Mouse (Mus musculus) natural killer cell, adult 2 months (primary cell): ENCODE data around the gene Artn.

Experiments
- DNase-seq, 2 experiments: peaks; one replicate each; pipeline ENCODE4 v3.0.0; 2022; ENCODE audit warnings: low spot score in 2 of 2

Gene Artn

GRCm38 (mm10) chr4:117929391-117929881, at the start of gene Artn:
Artn (minus strand) TSS chr4:117929763.
- no peak for DNase-seq

GRCm38 (mm10) chr4:117979181-117979580, 49.6 kb upstream of the Artn start:
- DNase-seq, result no peak

- no peak for DNase-seq
Measured at GRCm38 (mm10) chr4:117978282-117978681, 48.7 kb upstream of the Artn start.

GRCm38 (mm10) chr4:117977841-117978240, 48.3 kb upstream of the Artn start:
- DNase-seq, result no peak

- DNase-seq, result no peak
Measured at GRCm38 (mm10) chr4:117977371-117977770, 47.8 kb upstream of the Artn start.

- no peak for DNase-seq
Measured at GRCm38 (mm10) chr4:117975820-117976219, 46.3 kb upstream of the Artn start.

- DNase-seq, result no peak
Measured at GRCm38 (mm10) chr4:117974719-117975118, 45.2 kb upstream of the Artn start.

- DNase-seq, result no peak
Measured at GRCm38 (mm10) chr4:117972999-117973398, 43.4 kb upstream of the Artn start.

- DNase-seq, result no peak
Measured at GRCm38 (mm10) chr4:117964346-117965025, 34.9 kb upstream of the Artn start.

GRCm38 (mm10) chr4:117957492-117957891, 27.9 kb upstream of the Artn start:
- DNase-seq, result no peak

GRCm38 (mm10) chr4:117947493-117947892, 17.9 kb upstream of the Artn start:
- no peak for DNase-seq

- no peak for DNase-seq
Measured at GRCm38 (mm10) chr4:117946639-117947305, 17.2 kb upstream of the Artn start.

- DNase-seq, result no peak
Measured at GRCm38 (mm10) chr4:117943317-117943716, 13.8 kb upstream of the Artn start.

GRCm38 (mm10) chr4:117936964-117937363, 7.4 kb upstream of the Artn start:
- DNase-seq, result no peak

- DNase-seq, result no peak
Measured at GRCm38 (mm10) chr4:117934081-117934480, 4.5 kb upstream of the Artn start.

GRCm38 (mm10) chr4:117933248-117933647, 3.7 kb upstream of the Artn start:
- DNase-seq, result no peak

GRCm38 (mm10) chr4:117928699-117929241, 793 bp downstream of the Artn start:
- no peak for DNase-seq

- DNase-seq, result no peak
Measured at GRCm38 (mm10) chr4:117928234-117928633, 1.3 kb downstream of the Artn start.

- DNase-seq, result no peak
Measured at GRCm38 (mm10) chr4:117926545-117927482, 2.7 kb downstream of the Artn start.

- DNase-seq, result no peak
Measured at GRCm38 (mm10) chr4:117924916-117925315, 4.6 kb downstream of the Artn start.

- DNase-seq, result no peak
Measured at GRCm38 (mm10) chr4:117923450-117923849, 6.1 kb downstream of the Artn start.

GRCm38 (mm10) chr4:117921358-117921757, 8.2 kb downstream of the Artn start:
- DNase-seq, result no peak
